Mouse (Mus musculus) bone marrow macrophage, adult 2 months (primary cell): ENCODE measurements around the gene Polr1d.

Experiments
- CTCF ChIP-seq: IDR thresholded peaks from 2 replicates; pipeline ENCODE4 v1.5.1; 2012; ENCODE audit warnings: low read depth, mild to moderate bottlenecking, low read length, moderate library complexity
- POLR2A ChIP-seq: IDR thresholded peaks from 2 replicates; pipeline ENCODE4 v1.6.1; 2012; ENCODE audit warnings: mild to moderate bottlenecking, low read depth, low read length, borderline replicate concordance

DNA sequence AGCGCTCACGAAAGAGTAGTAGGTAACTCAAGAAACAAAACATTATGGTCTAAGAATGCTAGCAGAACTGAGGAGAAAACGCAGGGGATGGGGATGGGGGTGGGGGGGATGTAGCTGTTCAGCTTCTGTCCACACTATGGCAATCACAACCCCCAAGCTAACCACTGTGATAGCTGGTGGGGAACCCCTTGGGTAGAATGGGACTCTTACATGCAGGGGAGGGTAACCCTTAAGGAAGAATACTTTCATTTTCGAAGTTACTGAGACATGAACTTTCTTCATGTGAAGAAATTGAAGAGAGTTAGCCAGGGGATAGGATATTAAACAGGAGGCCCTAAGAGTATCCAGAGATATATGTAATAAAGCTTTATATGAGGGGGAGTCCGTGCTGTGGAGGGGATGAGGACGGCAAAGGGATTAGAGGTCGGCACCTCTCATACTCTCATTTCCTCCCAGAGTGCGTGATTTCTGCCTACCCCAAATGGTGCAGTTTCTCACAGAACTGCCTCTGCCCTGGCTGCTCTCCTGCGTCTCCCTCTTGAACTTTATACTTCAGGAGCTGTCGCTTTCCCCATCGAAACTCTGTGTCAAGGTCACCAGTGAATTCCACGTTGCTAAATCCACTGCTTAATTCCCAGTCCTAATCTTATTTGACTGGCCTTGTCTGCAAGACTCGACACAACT lies 25.9 kb upstream of the Polr1d start:
- no peak for TF ChIP-seq CTCF
- TF ChIP-seq POLR2A, result no peak
